Mouse (Mus musculus) embryonic stem cell, embryonic (primary cell): Measurements from ENCODE around the gene Ttc21b.

ENCODE experiments used
- CTCF ChIA-PET, 4 experiments: fragments of 300-600 bp in 2 of 4; fragments of 350-600 bp in 2 of 4; sonication (Branson Sonifier 250); formaldehyde crosslinking; loops; one replicate each; lab custom pipeline; 2022; ENCODE audit warnings: inconsistent platforms in 2 of 4; lab: Charles Lee
- POLR2A ChIA-PET, 4 experiments: fragments of 300-600 bp in 2 of 4; fragments of 350-600 bp in 2 of 4; sonication (Branson Sonifier 250); formaldehyde crosslinking; loops; one replicate each; lab custom pipeline; 2022; ENCODE audit warnings: antibody characterized with exemption in 4 of 4, inconsistent platforms in 1 of 4; lab: Charles Lee

Ttc21b gene

GRCm38 (mm10) chr2:66177886-66178847 is 78.2 kb downstream of the Ttc21b start:
- CTCF ChIA-PET, result no interaction called here
- POLR2A ChIA-PET, result interaction anchor here in 1 of 4 experiments (1.2 kb wide), 1 partner anchor 13 kb away, joined by 3 read pairs; no protein-coding TSS in a partner anchor

GRCm38 (mm10) chr2:66177017-66177416 is 79.4 kb downstream of the Ttc21b start:
- CTCF ChIA-PET, result no interaction called here
- POLR2A ChIA-PET, result no interaction called here

- CTCF ChIA-PET, result no interaction called here
- POLR2A ChIA-PET, result no interaction called here
Observed at GRCm38 (mm10) chr2:66173134-66173533, 83.3 kb downstream of the Ttc21b start.

- POLR2A ChIA-PET, result interaction anchor here in 1 of 4 experiments (0.6 kb wide), 1 partner anchor 81 kb away, joined by 3 read pairs; no protein-coding TSS in a partner anchor
- CTCF ChIA-PET, result no interaction called here
Observed at GRCm38 (mm10) chr2:66171643-66172042, 84.8 kb downstream of the Ttc21b start.

- ChIA-PET POLR2A (interaction anchor here in 1 of 4 experiments (0.6 kb wide), 2 partner anchors 73 to 81 kb away, joined by 3 read pairs; no protein-coding TSS in a partner anchor), CTCF (no interaction called here)
Observed at GRCm38 (mm10) chr2:66170721-66171120, 85.7 kb downstream of the Ttc21b start.

GRCm38 (mm10) chr2:66165025-66165424 is 91.4 kb downstream of the Ttc21b start:
- CTCF ChIA-PET, result no interaction called here
- POLR2A ChIA-PET, result interaction anchor here in 1 of 4 experiments (0.7 kb wide), 1 partner anchor 14 kb away, joined by 3 read pairs; no protein-coding TSS in a partner anchor

- POLR2A ChIA-PET, result no interaction called here
Observed at GRCm38 (mm10) chr2:66158140-66158915, 98.1 kb downstream of the Ttc21b start.

GRCm38 (mm10) chr2:66151436-66151835 is 105.0 kb downstream of the Ttc21b start:
- POLR2A ChIA-PET, result interaction anchor here in 1 of 4 experiments (0.5 to 1.5 kb wide), 2 partner anchors 9 to 445 kb away, joined by 3 read pairs; no protein-coding TSS in a partner anchor

More at GRCm38 (mm10) chr2:66158140-66158915, 98.1 kb downstream of the Ttc21b start:
- CTCF ChIA-PET, result no interaction called here

GRCm38 (mm10) chr2:66150531-66150930 is 105.9 kb downstream of the Ttc21b start:
- ChIA-PET CTCF (no interaction called here), POLR2A (interaction anchor here in 1 of 4 experiments (0.5 kb wide), 1 partner anchor 445 kb away, joined by 3 read pairs; no protein-coding TSS in a partner anchor)

More at GRCm38 (mm10) chr2:66151436-66151835, 105.0 kb downstream of the Ttc21b start:
- CTCF ChIA-PET, result interaction anchor here in 1 of 4 experiments (1.1 kb wide), 1 partner anchor 26 kb away, joined by 3 read pairs; the partner anchor contains the start of gene Galnt3

- ChIA-PET CTCF (no interaction called here), POLR2A (no interaction called here)
Observed at GRCm38 (mm10) chr2:66148654-66149230, 107.7 kb downstream of the Ttc21b start.

GRCm38 (mm10) chr2:66146473-66146872 is 109.9 kb downstream of the Ttc21b start:
- POLR2A ChIA-PET, result interaction anchor here in 1 of 4 experiments (0.6 kb wide), 1 partner anchor 79 kb away, joined by 4 read pairs; no protein-coding TSS in a partner anchor
- CTCF ChIA-PET, result no interaction called here

- ChIA-PET POLR2A (no interaction called here), CTCF (no interaction called here)
Observed at GRCm38 (mm10) chr2:66144770-66145169, 111.6 kb downstream of the Ttc21b start.

GRCm38 (mm10) chr2:66143284-66143683 is 113.1 kb downstream of the Ttc21b start:
- POLR2A ChIA-PET, result interaction anchor here in 1 of 4 experiments (1.6 kb wide), 1 partner anchor 9 kb away, joined by 3 read pairs; no protein-coding TSS in a partner anchor
- CTCF ChIA-PET, result no interaction called here

- CTCF ChIA-PET, result no interaction called here
- POLR2A ChIA-PET, result interaction anchor here in 1 of 4 experiments (1.6 kb wide), 1 partner anchor 9 kb away, joined by 3 read pairs; no protein-coding TSS in a partner anchor
Observed at GRCm38 (mm10) chr2:66142711-66143110, 113.7 kb downstream of the Ttc21b start.

GRCm38 (mm10) chr2:66142268-66142667 is 114.1 kb downstream of the Ttc21b start:
- POLR2A ChIA-PET, result interaction anchor here in 1 of 4 experiments (1.6 kb wide), 1 partner anchor 10 kb away, joined by 3 read pairs; no protein-coding TSS in a partner anchor

GRCm38 (mm10) chr2:66140246-66140645 is 116.2 kb downstream of the Ttc21b start:
- ChIA-PET POLR2A (no interaction called here), CTCF (no interaction called here)

More at GRCm38 (mm10) chr2:66142268-66142667, 114.1 kb downstream of the Ttc21b start:
- CTCF ChIA-PET, result no interaction called here
